Mouse (Mus musculus) layer of hippocampus, adult 9-10 months (tissue): ENCODE data around the gene Aars.
"Not testable (repeated sequence)": the region's sequence is repeated elsewhere in the genome, so short reads cannot be mapped to it uniquely, and the experiment has no call there.

Experiments used
- DNase-seq: peaks from one replicate; pipeline ENCODE4 v3.0.0; 2022; ENCODE audit warnings: low spot score

The Aars gene

GRCm38 (mm10) chr8:111055031-111055634 lies 22.2 kb downstream of the Aars start:
- no peak for DNase-seq

GRCm38 (mm10) chr8:111055661-111056060 lies 22.7 kb downstream of the Aars start:
- DNase-seq, result no peak

GRCm38 (mm10) chr8:111056158-111056663 lies 23.3 kb downstream of the Aars start, which contains the start of gene Exosc6:
Exosc6 (plus strand) TSS chr8:111056339.
- peak; percentile 45 for DNase-seq

DNA sequence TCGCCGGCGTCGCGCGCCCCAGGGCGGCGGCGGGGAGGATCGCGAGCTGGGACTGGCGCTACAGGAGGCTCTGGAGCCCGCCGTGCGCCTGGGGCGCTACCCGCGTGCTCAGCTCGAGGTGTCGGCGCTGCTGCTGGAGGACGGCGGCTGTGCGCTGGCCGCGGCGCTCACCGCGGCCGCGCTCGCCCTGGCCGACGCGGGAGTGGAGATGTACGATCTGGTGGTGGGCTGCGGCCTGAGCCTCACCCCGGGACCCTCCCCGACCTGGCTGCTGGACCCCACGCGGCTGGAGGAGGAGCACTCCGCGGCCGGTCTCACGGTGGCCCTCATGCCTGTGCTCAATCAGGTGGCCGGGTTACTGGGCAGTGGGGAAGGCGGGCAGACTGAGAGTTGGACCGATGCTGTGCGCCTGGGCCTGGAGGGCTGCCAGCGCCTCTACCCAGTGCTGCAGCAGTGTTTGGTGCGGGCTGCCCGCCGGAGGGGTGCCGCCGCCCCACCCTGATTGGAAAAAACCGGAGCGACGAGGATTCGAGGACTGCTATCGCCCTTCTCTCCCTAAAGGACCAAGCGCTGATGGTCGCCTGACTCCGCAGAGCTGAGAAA lies 23.8 kb downstream of the Aars start:
- DNase-seq, result no peak

DNA sequence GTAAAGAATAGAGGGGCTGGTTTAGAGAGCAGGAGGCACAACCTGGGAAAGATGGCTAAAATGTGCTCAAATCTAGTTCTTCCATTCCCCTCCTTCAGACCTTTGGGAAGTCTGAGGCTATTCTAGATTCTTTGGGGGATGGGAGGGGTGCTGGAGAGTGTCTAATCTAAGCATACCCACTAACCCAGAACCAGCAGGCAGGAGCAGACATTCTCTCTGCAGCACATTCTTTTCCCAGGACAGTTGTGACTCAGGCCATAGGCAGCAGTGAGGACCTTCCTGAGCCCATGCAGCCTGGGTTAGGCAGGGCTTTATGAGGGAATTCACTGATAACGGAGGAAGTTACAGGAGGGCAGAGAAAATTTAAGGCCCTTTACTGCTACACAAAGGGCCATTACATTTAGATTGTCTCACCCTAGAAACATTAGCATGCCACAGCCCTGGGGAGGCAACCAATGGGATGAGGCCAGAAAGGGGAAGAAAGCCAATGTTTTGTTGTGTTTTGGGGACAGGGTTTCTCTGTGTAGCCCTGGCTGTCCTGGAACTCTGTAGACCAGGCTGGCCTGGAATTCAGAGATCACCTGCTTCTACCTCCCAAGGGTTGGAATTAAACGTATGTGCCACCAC lies 26.1 kb downstream of the Aars start:
- no peak for DNase-seq

- no peak for DNase-seq
These were observed 28.7 kb downstream of the Aars start for GRCm38 (mm10) chr8:111061688-111062071.

DNA sequence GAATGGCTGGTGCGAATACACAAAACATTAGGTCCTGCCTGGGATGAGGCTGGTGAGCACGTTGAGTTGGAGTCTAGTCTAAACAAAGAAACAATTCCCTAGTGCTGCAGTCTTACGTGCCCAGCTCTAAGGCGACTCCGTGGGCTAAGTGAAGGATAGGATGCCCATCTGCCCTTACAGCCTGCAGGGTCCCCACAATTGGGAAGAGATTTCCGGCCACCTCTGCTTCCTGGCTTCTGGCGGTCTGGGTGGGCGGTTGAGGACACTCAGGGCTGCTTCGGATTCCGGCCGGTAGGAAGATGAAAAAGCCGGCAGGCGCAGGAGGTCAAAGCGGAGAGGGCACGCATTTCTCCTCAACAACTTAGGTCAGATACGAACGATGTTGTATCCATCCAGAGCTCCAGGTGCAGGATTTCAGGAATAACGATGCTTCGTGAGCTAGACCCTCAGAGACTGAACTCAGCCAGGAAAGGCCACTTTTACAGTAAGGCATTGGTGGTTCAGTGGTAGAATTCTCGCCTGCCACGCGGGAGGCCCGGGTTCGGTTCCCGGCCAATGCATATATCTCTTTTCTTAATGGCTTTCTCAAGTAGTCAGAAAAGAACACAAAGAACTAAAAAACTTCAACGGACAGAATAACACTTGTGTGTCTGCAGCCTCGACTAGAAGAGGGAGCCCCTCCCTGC lies 29.3 kb downstream of the Aars start:
- peak; percentile 93 for DNase-seq

- no peak for DNase-seq
These were observed 29.9 kb downstream of the Aars start for GRCm38 (mm10) chr8:111062893-111063292.

- no peak for DNase-seq
These were observed 33.4 kb downstream of the Aars start for GRCm38 (mm10) chr8:111066308-111066707.

- DNase-seq, result no peak
These were observed 34.5 kb downstream of the Aars start for GRCm38 (mm10) chr8:111067439-111067838.

DNA sequence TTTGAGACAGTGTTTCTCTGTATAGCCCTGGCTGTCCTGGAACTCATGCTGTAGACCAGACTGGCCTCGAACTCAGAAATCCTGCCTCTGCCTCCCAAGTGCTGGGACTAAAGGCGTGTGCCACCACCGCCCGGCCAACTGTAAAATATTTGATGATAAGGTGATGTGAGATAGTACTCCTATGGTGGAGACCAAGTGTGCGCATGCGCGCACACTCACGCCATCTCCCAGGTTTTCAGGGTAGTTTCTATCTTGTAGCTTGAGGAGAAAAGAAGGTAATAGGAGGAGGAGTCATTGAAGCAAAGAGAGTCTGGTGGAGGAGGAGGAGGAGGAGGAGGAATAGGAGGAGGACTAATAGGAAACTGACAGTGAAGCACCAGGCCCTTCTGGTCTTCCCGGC lies 35.7 kb downstream of the Aars start:
- DNase-seq, result not testable (repeated sequence)

DNA sequence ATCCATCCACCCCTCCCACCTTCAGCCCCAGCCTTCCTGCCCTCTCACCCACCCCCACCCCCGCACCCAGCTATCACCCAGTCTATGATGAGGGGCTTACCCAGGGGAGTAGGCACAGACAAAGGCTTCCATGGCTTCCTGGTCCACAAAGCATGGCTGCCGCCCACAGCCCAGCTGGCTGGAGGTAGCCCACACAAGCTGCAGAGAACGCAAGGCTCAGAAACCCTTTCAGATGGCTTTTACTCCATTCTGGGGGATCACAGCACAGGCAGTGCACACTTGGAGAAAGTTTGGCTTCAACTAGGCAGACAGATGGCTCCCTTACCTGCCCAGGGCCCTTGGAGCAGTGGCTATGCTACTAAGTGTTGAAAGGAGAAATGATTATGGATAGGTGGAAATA lies 43.0 kb downstream of the Aars start:
- no peak for DNase-seq

- no peak for DNase-seq
These were observed 46.5 kb downstream of the Aars start for GRCm38 (mm10) chr8:111079461-111079860.

- DNase-seq, result no peak
These were observed 46.9 kb downstream of the Aars start for GRCm38 (mm10) chr8:111079861-111080271.

- no peak for DNase-seq
These were observed 48.8 kb downstream of the Aars start for GRCm38 (mm10) chr8:111081580-111082258.

GRCm38 (mm10) chr8:111083936-111084335 lies 51.0 kb downstream of the Aars start:
- DNase-seq, result not testable (repeated sequence)

GRCm38 (mm10) chr8:111090126-111090525 lies 57.2 kb downstream of the Aars start:
- DNase-seq, result peak; percentile 65

DNA sequence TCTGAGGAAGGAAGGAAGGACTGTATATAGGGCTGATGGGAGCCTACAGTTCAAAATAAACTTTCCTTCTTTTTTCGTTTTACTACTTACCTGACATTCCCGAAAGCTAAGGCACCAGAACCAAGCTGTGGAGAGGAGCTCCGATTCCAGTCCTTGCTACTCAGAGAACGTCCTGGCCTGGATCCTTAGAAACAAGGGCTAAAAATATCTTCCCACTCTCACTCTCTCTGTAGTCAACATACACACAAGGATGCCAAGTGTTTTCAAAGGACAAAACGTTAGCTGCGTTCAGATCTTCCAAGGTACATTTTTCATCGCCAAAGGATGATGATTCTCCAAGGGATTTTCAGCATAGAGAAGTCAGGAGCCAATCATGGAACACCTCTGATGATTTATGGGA lies 58.8 kb downstream of the Aars start:
- DNase-seq, result no peak

GRCm38 (mm10) chr8:111092326-111092725 lies 59.4 kb downstream of the Aars start, which contains the start of gene Clec18a:
Clec18a (minus strand) TSS chr8:111092426.
- DNase-seq, result not testable (repeated sequence)

DNA sequence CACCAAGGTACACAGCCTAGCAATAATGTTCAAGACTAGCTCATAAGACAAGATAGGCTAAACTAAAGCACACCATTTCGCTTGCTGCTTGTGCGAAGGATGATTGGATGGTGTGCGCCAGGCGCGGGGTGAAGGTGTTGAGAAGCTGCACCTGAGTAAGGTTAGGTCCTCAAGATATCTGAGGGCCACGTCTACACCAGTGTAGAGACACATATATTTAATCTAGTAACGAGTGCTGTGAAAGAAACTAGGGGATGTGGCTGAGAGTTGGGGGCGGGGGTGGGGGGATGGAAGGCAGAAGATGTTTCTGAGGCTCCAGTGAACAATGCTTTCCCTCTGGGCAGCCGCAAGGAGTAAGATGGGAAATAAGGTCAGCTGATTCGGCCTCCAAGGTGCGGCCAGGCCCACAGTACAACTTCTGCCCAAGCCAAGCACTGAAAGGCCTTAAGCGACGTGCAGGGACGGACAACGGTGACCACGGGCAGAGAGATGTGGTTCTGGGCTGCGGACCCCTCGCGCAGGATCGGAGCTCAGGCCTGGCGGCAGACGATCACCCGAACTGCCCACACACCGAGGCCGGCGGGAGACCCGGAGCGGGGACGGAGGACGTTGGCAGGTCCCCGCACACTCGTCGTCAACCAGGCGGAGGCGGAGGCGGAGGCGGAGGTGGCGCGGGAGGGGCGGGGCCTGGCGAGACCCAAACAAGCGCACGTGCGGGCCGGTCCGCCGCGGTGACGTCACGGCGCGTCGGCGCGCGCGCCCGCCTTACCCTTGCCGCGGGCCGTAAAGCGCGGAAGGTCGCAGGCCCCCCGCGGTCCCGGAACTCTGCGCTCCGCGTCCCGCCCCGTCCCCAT lies 61.1 kb downstream of the Aars start, which contains the start of gene Pdpr:
Gene Pdpr, plus strand, starts transcription at position 766 of the 854 bp plus-strand sequence.
- DNase-seq, result peak; percentile 40
